Mouse (Mus musculus): ENCODE results near the gene Pex3.

The Pex3 gene

GRCm38 (mm10) chr10:13536706-13537105 lies 16.2 kb downstream of the Pex3 start:
- WGBS = 97% methylated on average over 7 of the region's 7 CpGs

- WGBS = 83% methylated on average over 3 of the region's 3 CpGs
Observed at GRCm38 (mm10) chr10:13534751-13535150, 18.2 kb downstream of the Pex3 start.

GRCm38 (mm10) chr10:13528155-13528554 lies 24.8 kb downstream of the Pex3 start:
- 88% methylated on average over 4 of the region's 4 CpGs for WGBS

- 77% methylated on average over 4 of the region's 4 CpGs for WGBS
Observed at GRCm38 (mm10) chr10:13521857-13522256, 31.1 kb downstream of the Pex3 start.

- WGBS = 73% methylated on average over 8 of the region's 8 CpGs
Observed at GRCm38 (mm10) chr10:13502371-13502770, 50.6 kb downstream of the Pex3 start.

- 30% methylated on average over 4 of the region's 4 CpGs for WGBS
Observed at GRCm38 (mm10) chr10:13501533-13501932, 51.4 kb downstream of the Pex3 start.

GRCm38 (mm10) chr10:13500938-13501496 lies 51.9 kb downstream of the Pex3 start:
- WGBS = under 1% methylated on average over 30 of the region's 30 CpGs

GRCm38 (mm10) chr10:13500473-13500872 lies 52.5 kb downstream of the Pex3 start:
- WGBS = 48% methylated on average over 9 of the region's 9 CpGs

GRCm38 (mm10) chr10:13499331-13499730 lies 53.6 kb downstream of the Pex3 start, which contains the start of gene Fuca2:
Gene Fuca2 (plus strand): TSS chr10:13499540.
- WGBS = 80% methylated on average over 2 of the region's 2 CpGs

GRCm38 (mm10) chr10:13496315-13496714 lies 56.6 kb downstream of the Pex3 start:
- 71% methylated on average over 3 of the region's 3 CpGs for WGBS

- WGBS = 93% methylated on average over 9 of the region's 9 CpGs
Observed at GRCm38 (mm10) chr10:13493978-13494686, 58.8 kb downstream of the Pex3 start.

- 78% methylated on average over 6 of the region's 6 CpGs for WGBS
Observed at GRCm38 (mm10) chr10:13489671-13490070, 63.3 kb downstream of the Pex3 start.

GRCm38 (mm10) chr10:13485958-13486357 lies 67.0 kb downstream of the Pex3 start:
- WGBS = 61% methylated on average over 4 of the region's 4 CpGs

- 79% methylated on average over 6 of the region's 6 CpGs for WGBS
Observed at GRCm38 (mm10) chr10:13479341-13479740, 73.6 kb downstream of the Pex3 start.

- WGBS = 39% methylated on average over 7 of the region's 7 CpGs
Observed at GRCm38 (mm10) chr10:13475121-13475520, 77.8 kb downstream of the Pex3 start.

GRCm38 (mm10) chr10:13474568-13474955 lies 78.4 kb downstream of the Pex3 start:
- WGBS = 16% methylated on average over 10 of the region's 10 CpGs

All from cerebral cortex, adult 2 months (tissue).